Mouse (Mus musculus) hindbrain, embryonic 16.5 days (tissue): ENCODE results near the gene Msi2. TPM values are rescaled to one million over a fixed set of nuclear protein-coding genes. Genes with fewer than 3 reads are reported as not detected.

Experiments
- ATAC-seq: fragments of 200-750 bp; cut with Nextera tagmentation; 2 replicates; pipeline ENCODE4 v1.8.0; 2017; ENCODE audit warnings: moderate TSS enrichment, moderate library complexity
- H3K27ac ChIP-seq: fragments of 300-500 bp; sonication (generic); 2 replicates; pipeline ENCODE4 v1.5.1; 2014; ENCODE audit warnings: low read depth, mild to moderate bottlenecking, control low read depth, low read length, moderate library complexity
- H3K27me3 ChIP-seq: fragments of 300-500 bp; sonication (generic); replicated peaks from 2 replicates; pipeline ENCODE4 v1.6.1; 2014; ENCODE audit warnings: low read length; ENCODE audit not compliant: control insufficient read depth, insufficient read depth
- H3K36me3 ChIP-seq: fragments of 300-500 bp; sonication (generic); 2 replicates; pipeline ENCODE4 v1.6.1; 2014; ENCODE audit warnings: mild to moderate bottlenecking, low read length, moderate library complexity, mixed read lengths; ENCODE audit not compliant: control insufficient read depth, insufficient read depth
- H3K4me1 ChIP-seq: fragments of 300-500 bp; sonication (generic); 2 replicates; pipeline ENCODE4 v1.6.1; 2014; ENCODE audit warnings: low read depth, low read length; ENCODE audit not compliant: control insufficient read depth, insufficient read depth
- H3K4me2 ChIP-seq: fragments of 300-500 bp; sonication (generic); 2 replicates; pipeline ENCODE4 v1.6.1; 2014; ENCODE audit warnings: mild to moderate bottlenecking, low read length, control low read depth, moderate library complexity
- H3K4me3 ChIP-seq: fragments of 300-500 bp; sonication (generic); 2 replicates; pipeline ENCODE4 v1.5.1; 2014; ENCODE audit warnings: mild to moderate bottlenecking, low read length, control low read depth, moderate library complexity
- H3K9ac ChIP-seq: fragments of 300-500 bp; sonication (generic); 2 replicates; pipeline ENCODE4 v1.6.1; 2014; ENCODE audit warnings: low read depth, mild to moderate bottlenecking, control low read depth, low read length, moderate library complexity
- H3K9me3 ChIP-seq: fragments of 300-500 bp; sonication (generic); 2 replicates; pipeline ENCODE4 v1.6.1; 2014; ENCODE audit warnings: mild to moderate bottlenecking, low read length, moderate library complexity; ENCODE audit not compliant: control insufficient read depth
- WGBS: fragments of 180-500 bp; shearing (Covaris S2); extraction: QIAGEN DNeasy Blood & Tissue Kit; methylation state at CpG from one replicate; pipeline ENCODE4 v1.1.7; 2014; 5-methylcytosine and 5-hydroxymethylcytosine counted together
- polyA plus RNA-seq: library from polyadenylated mRNA; unstranded; fragments of >200 nt; fragmentation: Nextera tagmentation; extraction: Ambion mirVana; gene quantifications from 2 replicates; pipeline ENCODE4 v1.2.1, GENCODE M21; 2015

Msi2 gene
- polyA plus RNA-seq, 1 experiment from 2014 or later, result 31.0 TPM

DNA sequence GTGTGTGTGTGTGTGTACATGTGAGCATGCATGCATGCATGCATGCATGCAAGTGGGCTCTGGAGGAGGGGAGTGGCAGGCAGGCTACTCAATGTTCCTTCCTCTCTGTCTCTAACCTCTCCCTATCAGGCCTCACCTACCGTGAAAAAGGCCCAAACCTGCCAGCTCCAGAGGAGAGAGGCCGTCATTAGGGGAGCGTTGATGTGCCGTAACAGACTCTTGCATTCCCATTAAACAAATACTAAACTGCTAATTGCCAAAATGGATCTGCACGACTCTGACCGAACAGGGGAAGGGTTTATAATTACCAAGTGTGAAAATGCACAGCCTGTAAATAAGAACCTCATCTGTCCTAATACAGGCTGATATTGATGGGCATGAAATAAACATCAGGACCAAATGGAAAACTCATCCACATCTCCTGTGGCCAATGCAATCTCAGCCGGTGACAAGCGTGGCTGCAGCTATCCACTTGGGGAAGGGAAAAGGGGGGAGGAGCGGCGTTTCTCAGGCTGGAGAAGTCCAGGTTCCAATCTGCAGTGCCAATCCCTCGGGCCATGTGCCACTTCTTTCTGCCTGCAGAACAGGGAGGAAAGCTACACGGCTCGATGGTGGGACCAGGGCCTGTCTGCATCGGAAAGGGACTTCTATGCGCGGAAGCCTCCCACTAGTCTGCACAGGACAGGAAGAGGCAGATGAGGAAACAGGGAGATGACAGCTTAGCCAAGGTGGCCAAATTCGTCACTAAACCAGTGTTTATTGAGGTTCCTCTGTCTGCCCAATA is 229.2 kb downstream of the Msi2 start:
- H3K27ac ChIP-seq, result peak overlapping the region; percentile 79
- peak; percentile 41 for ATAC-seq
- 42% methylated on average over 17 of the region's 17 CpGs for WGBS
- H3K4me2 ChIP-seq, result no peak overlapping the region
- no peak overlapping the region for H3K4me3 ChIP-seq
- H3K9me3 ChIP-seq, result no peaks in the 10 kb centered on the region
- peak overlapping the region; percentile 32; the same call in 1 of the 2 replicates for H3K9ac ChIP-seq
- no peaks in the 10 kb centered on the region for H3K27me3 ChIP-seq
- H3K36me3 ChIP-seq, result no peaks in the 10 kb centered on the region
- H3K4me1 ChIP-seq, result peaks cover 39% of the 10 kb centered on the region

GRCm38 (mm10) chr11:88488175-88488940 is 230.0 kb downstream of the Msi2 start:
- peak overlapping the region; percentile 79 for H3K27ac ChIP-seq
- H3K4me1 ChIP-seq, result peaks cover 39% of the 10 kb centered on the region
- H3K9ac ChIP-seq, result 0 out of 2 replicates have a peak overlapping the region, but pooled peaks have one; percentile 14
- ATAC-seq, result peak; percentile 29
- no peaks in the 10 kb centered on the region for H3K9me3 ChIP-seq
- H3K36me3 ChIP-seq, result no peaks in the 10 kb centered on the region
- H3K4me3 ChIP-seq, result no peak overlapping the region
- WGBS, result 36% methylated on average over 13 of the region's 13 CpGs
- H3K4me2 ChIP-seq, result no peak overlapping the region
- H3K27me3 ChIP-seq, result no peaks in the 10 kb centered on the region

DNA sequence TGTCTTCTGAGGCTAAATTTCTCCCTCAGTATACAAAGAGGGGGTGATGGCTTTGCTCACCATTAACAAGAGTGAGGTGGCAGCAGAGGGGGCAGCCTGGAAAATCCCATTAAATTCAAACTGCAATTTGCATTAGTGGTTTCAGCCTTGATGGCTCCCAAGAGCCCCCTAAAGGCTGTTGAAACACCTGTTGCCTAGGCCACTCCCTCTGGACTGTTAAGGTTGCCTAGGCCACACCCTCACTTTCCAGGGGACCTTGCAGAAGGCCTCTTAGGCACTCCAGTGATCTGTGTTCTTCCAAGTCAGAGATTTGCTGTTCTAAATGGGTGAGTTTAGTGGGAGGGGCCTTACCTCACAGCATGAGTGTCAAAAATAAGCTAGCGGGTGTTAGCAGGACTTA is 232.3 kb downstream of the Msi2 start:
- Histone ChIP-seq H3K9ac (no peak overlapping the region), H3K4me1 (peaks cover 58% of the 10 kb centered on the region), H3K4me3 (no peak overlapping the region), H3K4me2 (no peak overlapping the region), H3K27ac (0 out of 2 replicates have a peak overlapping the region, but pooled peaks have one; percentile 39), H3K27me3 (no peaks in the 10 kb centered on the region), H3K36me3 (no peaks in the 10 kb centered on the region), H3K9me3 (no peaks in the 10 kb centered on the region)
- ATAC-seq, result no peak
- WGBS, result 71% methylated on average over 1 of the region's 1 CpGs

DNA sequence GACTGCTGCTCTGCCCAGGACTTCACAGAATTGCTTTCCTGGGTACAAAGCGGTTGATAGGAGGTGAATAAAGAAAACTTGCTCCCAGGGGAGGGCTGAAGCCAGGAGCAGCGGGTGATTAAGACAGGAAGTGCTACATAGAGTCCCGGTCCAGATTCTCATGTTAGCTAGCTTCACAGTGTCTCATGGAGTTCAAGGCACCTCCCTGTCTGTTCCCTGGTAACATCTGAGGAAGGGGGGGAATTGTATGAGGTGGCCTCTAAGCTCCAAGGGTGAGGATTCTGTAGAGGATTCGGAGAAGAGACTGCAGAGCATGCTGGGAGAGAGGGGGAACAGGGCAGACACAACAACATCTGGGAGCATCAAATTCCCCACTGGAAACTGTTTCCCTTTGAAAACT is 233.2 kb downstream of the Msi2 start:
- Histone ChIP-seq H3K36me3 (no peaks in the 10 kb centered on the region), H3K4me2 (no peak overlapping the region), H3K9ac (no peak overlapping the region), H3K9me3 (no peaks in the 10 kb centered on the region), H3K27ac (no peak overlapping the region), H3K27me3 (no peaks in the 10 kb centered on the region), H3K4me3 (no peak overlapping the region), H3K4me1 (peaks cover 58% of the 10 kb centered on the region)
- 27% methylated on average over 4 of the region's 4 CpGs for WGBS
- ATAC-seq, result no peak

DNA sequence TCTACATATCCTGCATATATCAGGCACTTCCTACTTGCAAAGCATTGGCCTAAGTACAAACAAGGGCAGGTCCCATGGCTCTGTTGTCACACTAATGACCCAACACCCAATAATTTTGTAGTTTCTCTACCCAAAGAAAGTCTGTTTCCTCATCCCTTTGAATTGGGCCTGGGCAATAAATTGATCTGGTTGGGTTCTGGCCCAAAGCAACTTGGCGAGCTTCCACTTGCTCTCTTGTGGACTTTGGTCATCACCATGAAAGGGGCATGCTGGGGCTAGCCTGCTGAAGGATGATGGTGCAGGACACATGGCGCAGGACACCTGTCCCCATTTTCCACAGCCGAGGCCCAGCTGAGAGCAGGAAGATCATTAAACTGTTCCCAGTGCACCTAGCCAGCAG is 234.3 kb downstream of the Msi2 start:
- H3K27me3 ChIP-seq, result no peaks in the 10 kb centered on the region
- peaks cover 48% of the 10 kb centered on the region for H3K4me1 ChIP-seq
- H3K9me3 ChIP-seq, result no peaks in the 10 kb centered on the region
- no peak overlapping the region for H3K9ac ChIP-seq
- H3K4me3 ChIP-seq, result no peak overlapping the region
- peak overlapping the region; percentile 26 for H3K27ac ChIP-seq
- no peaks in the 10 kb centered on the region for H3K36me3 ChIP-seq
- WGBS, result 64% methylated on average over 3 of the region's 3 CpGs
- no peak for ATAC-seq
- no peak overlapping the region for H3K4me2 ChIP-seq

DNA sequence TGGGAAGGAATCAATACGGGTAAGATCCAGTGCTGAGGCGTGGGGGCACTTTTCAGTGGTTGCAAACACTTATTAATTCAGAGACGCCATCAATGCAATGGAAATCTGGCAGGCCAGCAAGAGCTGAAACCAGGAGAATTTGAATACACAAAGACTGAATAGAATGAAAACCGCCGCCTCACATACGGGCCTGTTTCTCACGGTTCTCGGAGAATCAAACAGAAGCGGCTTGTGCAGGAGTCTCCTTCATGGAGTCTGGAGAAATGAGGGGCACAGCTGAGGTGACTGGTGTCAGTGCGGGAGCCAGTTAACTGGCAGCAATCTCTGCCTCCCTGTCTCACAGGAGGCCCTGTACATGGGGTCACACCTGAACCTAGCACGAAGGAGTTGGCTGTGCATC is 235.7 kb downstream of the Msi2 start:
- H3K4me2 ChIP-seq, result no peak overlapping the region
- 16% methylated on average over 11 of the region's 11 CpGs for WGBS
- no peaks in the 10 kb centered on the region for H3K36me3 ChIP-seq
- H3K9ac ChIP-seq, result 0 out of 2 replicates have a peak overlapping the region, but pooled peaks have one; percentile 33
- H3K27me3 ChIP-seq, result no peaks in the 10 kb centered on the region
- H3K4me1 ChIP-seq, result peaks cover 40% of the 10 kb centered on the region
- H3K9me3 ChIP-seq, result no peaks in the 10 kb centered on the region
- H3K4me3 ChIP-seq, result no peak overlapping the region
- peak; percentile 44; the same call in 1 of the 2 replicates for ATAC-seq
- peak overlapping the region; percentile 90 for H3K27ac ChIP-seq

- ATAC-seq, result no peak; the same call in 1 of the 2 replicates
- H3K27me3 ChIP-seq, result no peaks in the 10 kb centered on the region
- H3K9ac ChIP-seq, result 0 out of 2 replicates have a peak overlapping the region, but pooled peaks have one; percentile 33
- H3K27ac ChIP-seq, result peak overlapping the region; percentile 90
- peak overlapping the region; percentile 33; the same call in 1 of the 2 replicates for H3K4me2 ChIP-seq
- peaks cover 40% of the 10 kb centered on the region for H3K4me1 ChIP-seq
- WGBS, result 19% methylated on average over 6 of the region's 6 CpGs
- H3K36me3 ChIP-seq, result no peaks in the 10 kb centered on the region
- no peaks in the 10 kb centered on the region for H3K9me3 ChIP-seq
- H3K4me3 ChIP-seq, result no peak overlapping the region
These were observed 236.1 kb downstream of the Msi2 start for GRCm38 (mm10) chr11:88482236-88482635.

- 16% methylated on average over 7 of the region's 7 CpGs for WGBS
- 0 out of 2 replicates have a peak overlapping the region, but pooled peaks have one; percentile 37 for H3K9ac ChIP-seq
- peaks cover 40% of the 10 kb centered on the region for H3K4me1 ChIP-seq
- ATAC-seq, result peak; percentile 89
- no peak overlapping the region for H3K4me3 ChIP-seq
- no peaks in the 10 kb centered on the region for H3K36me3 ChIP-seq
- H3K27ac ChIP-seq, result peak overlapping the region; percentile 90
- no peaks in the 10 kb centered on the region for H3K9me3 ChIP-seq
- H3K4me2 ChIP-seq, result peak overlapping the region; percentile 36
- H3K27me3 ChIP-seq, result no peaks in the 10 kb centered on the region
These were observed 236.6 kb downstream of the Msi2 start for GRCm38 (mm10) chr11:88481602-88482161.
